Mouse (Mus musculus): ENCODE measurements around the gene Pmm1. TPM values are rescaled to one million over a fixed set of nuclear protein-coding genes. Genes with fewer than 3 reads are reported as not detected.
A peak's percentile ranks its signal among the peaks of the same experiment; 100 is the strongest.

Pmm1 gene
- polyA plus RNA-seq, 1 experiment from 2014 or later = 17.1 TPM

DNA sequence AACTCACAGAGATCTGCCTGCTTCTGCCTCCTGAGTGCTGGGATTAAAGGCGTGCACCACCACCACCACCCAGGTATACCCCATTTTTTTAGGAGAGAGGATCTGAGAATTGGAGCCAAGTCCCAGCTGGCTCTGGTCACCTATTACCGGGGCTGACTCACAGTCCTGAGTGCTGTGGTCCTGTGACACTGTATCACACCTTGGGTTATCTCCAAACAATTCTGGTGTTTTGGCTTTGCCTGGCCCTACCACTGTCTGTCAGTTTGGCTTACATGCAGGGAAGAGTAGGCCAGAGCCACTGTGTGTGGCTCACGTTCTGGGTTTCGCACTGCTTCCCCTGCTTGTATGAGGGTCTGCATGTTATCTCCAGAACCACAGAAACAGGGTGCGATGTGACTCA, 20.5 kb downstream of the Pmm1 start:
- no peak for ATAC-seq (ENCODE audit: insufficient number of reproducible peaks, insufficient read depth, low FRiP score, low TSS enrichment, low read depth)
- H3K27ac ChIP-seq = no peak overlapping the region
- no peak overlapping the region for H3K9ac ChIP-seq (replicated peaks)
- H3K36me3 ChIP-seq = no peaks in the 10 kb centered on the region
- WGBS = 91% methylated on average over 5 of the region's 5 CpGs
- H3K9me3 ChIP-seq = no peaks in the 10 kb centered on the region
- peaks cover 40% of the 10 kb centered on the region for H3K4me1 ChIP-seq (replicated peaks)
- peaks cover 7% of the 10 kb centered on the region for H3K27me3 ChIP-seq
- no peak overlapping the region for H3K4me3 ChIP-seq (replicated peaks)
- H3K4me2 ChIP-seq = no peak overlapping the region

- Histone ChIP-seq H3K27me3 (peaks cover 7% of the 10 kb centered on the region), H3K36me3 (no peaks in the 10 kb centered on the region), H3K9me3 (no peaks in the 10 kb centered on the region), H3K27ac (no peak overlapping the region), H3K4me3 (replicated peaks) (no peak overlapping the region), H3K4me2 (no peak overlapping the region), H3K4me1 (replicated peaks) (peaks cover 40% of the 10 kb centered on the region), H3K9ac (replicated peaks) (no peak overlapping the region)
- ATAC-seq (ENCODE audit: insufficient number of reproducible peaks, insufficient read depth, low FRiP score, low TSS enrichment, low read depth) = no peak
- 88% methylated on average over 4 of the region's 4 CpGs for WGBS
These were observed 21.0 kb downstream of the Pmm1 start for GRCm38 (mm10) chr15:81939774-81940173.

DNA sequence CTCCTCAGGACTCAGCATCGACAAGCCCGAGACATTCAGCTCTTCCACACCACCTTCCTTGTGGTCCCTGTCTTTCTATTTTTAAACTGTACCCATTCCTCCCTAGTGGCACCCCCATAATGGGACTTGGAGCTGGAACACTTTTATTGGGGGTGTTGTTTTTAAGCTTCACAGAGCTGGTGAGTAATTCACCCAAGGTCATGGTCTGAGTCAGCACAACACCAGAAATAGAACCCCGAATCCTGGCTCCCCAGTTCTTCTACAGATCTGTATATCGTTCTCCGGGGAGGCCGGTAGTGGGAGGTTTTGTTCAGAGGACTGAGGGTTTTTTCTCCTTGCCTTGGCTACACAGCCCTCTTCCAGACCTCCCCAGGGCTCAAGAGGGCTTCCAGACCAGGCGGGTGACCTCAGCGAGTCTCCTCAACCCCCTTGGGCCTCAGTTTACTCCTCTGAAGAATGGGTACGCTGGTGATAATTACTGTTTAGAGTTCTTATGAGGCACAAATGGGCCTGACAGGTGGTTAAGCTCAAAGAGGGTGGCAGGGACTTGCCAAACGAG, 21.5 kb downstream of the Pmm1 start:
- Histone ChIP-seq H3K9ac (replicated peaks) (no peak overlapping the region), H3K27me3 (peaks cover 7% of the 10 kb centered on the region), H3K36me3 (no peaks in the 10 kb centered on the region), H3K9me3 (no peaks in the 10 kb centered on the region), H3K4me1 (replicated peaks) (peaks cover 40% of the 10 kb centered on the region), H3K27ac (no peak overlapping the region), H3K4me3 (replicated peaks) (no peak overlapping the region), H3K4me2 (no peak overlapping the region)
- ATAC-seq (ENCODE audit: insufficient number of reproducible peaks, insufficient read depth, low FRiP score, low TSS enrichment, low read depth) = no peak
- WGBS = 85% methylated on average over 10 of the region's 10 CpGs

- no peak overlapping the region for H3K27ac ChIP-seq
- peaks cover 7% of the 10 kb centered on the region for H3K27me3 ChIP-seq
- no peak overlapping the region for H3K4me3 ChIP-seq (replicated peaks)
- H3K9ac ChIP-seq (replicated peaks) = no peak overlapping the region
- H3K9me3 ChIP-seq = no peaks in the 10 kb centered on the region
- no peak overlapping the region; the same call in 1 of the 2 replicates for H3K4me2 ChIP-seq
- no peaks in the 10 kb centered on the region for H3K36me3 ChIP-seq
- peaks cover 36% of the 10 kb centered on the region for H3K4me1 ChIP-seq (replicated peaks)
- ATAC-seq (ENCODE audit: insufficient number of reproducible peaks, insufficient read depth, low FRiP score, low TSS enrichment, low read depth) = no peak
- 37% methylated on average over 2 of the region's 2 CpGs for WGBS
These were observed 22.5 kb downstream of the Pmm1 start for GRCm38 (mm10) chr15:81938246-81938645.

- Histone ChIP-seq H3K9me3 (no peaks in the 10 kb centered on the region), H3K4me1 (replicated peaks) (peaks cover 32% of the 10 kb centered on the region), H3K36me3 (no peaks in the 10 kb centered on the region), H3K4me2 (peak overlapping the region; percentile 72), H3K9ac (replicated peaks) (peak overlapping the region; percentile 61), H3K4me3 (replicated peaks) (peak overlapping the region; percentile 49), H3K27me3 (peaks cover 7% of the 10 kb centered on the region), H3K27ac (no peak overlapping the region)
- 11% methylated on average over 19 of the region's 19 CpGs for WGBS
- ATAC-seq (ENCODE audit: insufficient number of reproducible peaks, insufficient read depth, low FRiP score, low TSS enrichment, low read depth) = peak; percentile 18; the same call in 1 of the 2 replicates
These were observed 23.4 kb downstream of the Pmm1 start for GRCm38 (mm10) chr15:81937098-81937972.

GRCm38 (mm10) chr15:81936679-81937078, 24.1 kb downstream of the Pmm1 start, which contains the start of gene Csdc2:
Csdc2 (plus strand) TSS chr15:81936759.
- Histone ChIP-seq H3K9me3 (no peaks in the 10 kb centered on the region), H3K4me1 (replicated peaks) (peaks cover 32% of the 10 kb centered on the region), H3K27ac (0 out of 2 replicates have a peak within 1 kb of the TSS, but pooled peaks have one; percentile 56), H3K27me3 (peaks cover 7% of the 10 kb centered on the region), H3K36me3 (no peaks in the 10 kb centered on the region), H3K4me3 (replicated peaks) (peak within 1 kb of the TSS; percentile 49), H3K4me2 (peak within 1 kb of the TSS; percentile 72), H3K9ac (replicated peaks) (peak within 1 kb of the TSS; percentile 61)
- peak; percentile 55 for ATAC-seq (ENCODE audit: insufficient number of reproducible peaks, insufficient read depth, low FRiP score, low TSS enrichment, low read depth)
- WGBS = 0% methylated on average over 12 of the region's 12 CpGs

- H3K4me1 ChIP-seq (replicated peaks) = peaks cover 32% of the 10 kb centered on the region
- WGBS = 50% methylated on average over 7 of the region's 7 CpGs
- peak overlapping the region; percentile 72 for H3K4me2 ChIP-seq
- no peaks in the 10 kb centered on the region for H3K9me3 ChIP-seq
- H3K36me3 ChIP-seq = no peaks in the 10 kb centered on the region
- H3K4me3 ChIP-seq (replicated peaks) = peak overlapping the region; percentile 49
- H3K27ac ChIP-seq = 0 out of 2 replicates have a peak overlapping the region, but pooled peaks have one; percentile 56
- peaks cover 7% of the 10 kb centered on the region for H3K27me3 ChIP-seq
- no peak for ATAC-seq (ENCODE audit: insufficient number of reproducible peaks, insufficient read depth, low FRiP score, low TSS enrichment, low read depth)
- peak overlapping the region; percentile 61; the same call in 1 of the 2 replicates for H3K9ac ChIP-seq (replicated peaks)
These were observed 24.7 kb downstream of the Pmm1 start for GRCm38 (mm10) chr15:81935869-81936637.

GRCm38 (mm10) chr15:81933986-81934385, 26.7 kb downstream of the Pmm1 start:
- ATAC-seq (ENCODE audit: insufficient number of reproducible peaks, insufficient read depth, low FRiP score, low TSS enrichment, low read depth) = no peak
- H3K27me3 ChIP-seq = peaks cover 7% of the 10 kb centered on the region
- H3K27ac ChIP-seq = no peak overlapping the region
- H3K9me3 ChIP-seq = no peaks in the 10 kb centered on the region
- peaks cover 32% of the 10 kb centered on the region for H3K4me1 ChIP-seq (replicated peaks)
- H3K9ac ChIP-seq (replicated peaks) = no peak overlapping the region
- H3K36me3 ChIP-seq = no peaks in the 10 kb centered on the region
- 93% methylated on average over 1 of the region's 1 CpGs for WGBS
- H3K4me2 ChIP-seq = no peak overlapping the region
- H3K4me3 ChIP-seq (replicated peaks) = no peak overlapping the region

DNA sequence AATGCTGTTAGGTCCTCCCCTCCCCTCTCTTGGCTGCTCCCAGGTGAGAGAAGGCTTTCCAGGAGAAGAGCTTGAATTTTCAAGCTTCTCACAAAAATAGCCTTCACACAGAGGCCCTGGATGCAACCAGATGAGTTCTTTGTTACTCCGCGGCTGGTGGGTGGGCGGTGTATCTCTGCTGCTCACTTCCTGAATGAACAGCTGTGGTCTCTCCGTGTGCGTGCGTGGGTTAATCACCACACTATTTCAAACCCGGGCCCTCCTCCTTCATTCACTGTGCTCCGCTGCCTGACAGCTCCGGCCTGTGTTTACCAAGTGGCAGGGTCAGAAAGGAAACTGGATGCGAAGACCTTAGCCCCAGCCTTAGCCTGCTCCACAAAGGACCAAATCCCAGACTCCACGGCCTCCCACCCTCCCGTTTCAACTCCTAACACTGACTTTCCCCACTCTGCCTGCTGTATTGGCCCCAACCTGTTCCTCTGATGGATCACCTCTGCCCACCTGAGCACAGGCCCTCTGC, 27.7 kb downstream of the Pmm1 start:
- Histone ChIP-seq H3K4me2 (no peak overlapping the region), H3K4me1 (replicated peaks) (peaks cover 22% of the 10 kb centered on the region), H3K4me3 (replicated peaks) (no peak overlapping the region), H3K36me3 (no peaks in the 10 kb centered on the region), H3K9me3 (no peaks in the 10 kb centered on the region), H3K9ac (replicated peaks) (no peak overlapping the region), H3K27ac (no peak overlapping the region; the same call in 1 of the 2 replicates), H3K27me3 (peaks cover 7% of the 10 kb centered on the region)
- 47% methylated on average over 12 of the region's 12 CpGs for WGBS
- no peak for ATAC-seq (ENCODE audit: insufficient number of reproducible peaks, insufficient read depth, low FRiP score, low TSS enrichment, low read depth)

GRCm38 (mm10) chr15:81928277-81928676, 32.5 kb downstream of the Pmm1 start:
- Histone ChIP-seq H3K9me3 (no peaks in the 10 kb centered on the region), H3K9ac (replicated peaks) (no peak overlapping the region), H3K4me2 (no peak overlapping the region), H3K4me3 (replicated peaks) (no peak overlapping the region), H3K27ac (no peak overlapping the region), H3K36me3 (no peaks in the 10 kb centered on the region), H3K4me1 (replicated peaks) (peaks cover 16% of the 10 kb centered on the region), H3K27me3 (no peaks in the 10 kb centered on the region)
- ATAC-seq (ENCODE audit: insufficient number of reproducible peaks, insufficient read depth, low FRiP score, low TSS enrichment, low read depth) = no peak
- WGBS = 80% methylated on average over 11 of the region's 11 CpGs

- no peak for ATAC-seq (ENCODE audit: insufficient number of reproducible peaks, insufficient read depth, low FRiP score, low TSS enrichment, low read depth)
- Histone ChIP-seq H3K4me3 (replicated peaks) (no peak overlapping the region), H3K9ac (replicated peaks) (no peak overlapping the region), H3K9me3 (no peaks in the 10 kb centered on the region), H3K36me3 (no peaks in the 10 kb centered on the region), H3K4me2 (no peak overlapping the region), H3K4me1 (replicated peaks) (peaks cover 16% of the 10 kb centered on the region), H3K27ac (no peak overlapping the region), H3K27me3 (no peaks in the 10 kb centered on the region)
- WGBS = 57% methylated on average over 4 of the region's 4 CpGs
These were observed 33.0 kb downstream of the Pmm1 start for GRCm38 (mm10) chr15:81927741-81928140.

Measured in limb, embryonic 12.5 days (tissue).